Mouse (Mus musculus): Measurements from ENCODE around the gene Arih2.
"Not testable (repeated sequence)": the region's sequence is repeated elsewhere in the genome, so short reads cannot be mapped to it uniquely, and the experiment has no call there.

The Arih2 gene

GRCm38 (mm10) chr9:108649561-108650440 is 615 bp upstream of the Arih2 start:
- no peak for DNase-seq

GRCm38 (mm10) chr9:108648166-108648565 is 1.0 kb downstream of the Arih2 start:
- DNase-seq, result no peak

GRCm38 (mm10) chr9:108639825-108640224 is 9.4 kb downstream of the Arih2 start:
- DNase-seq, result no peak

GRCm38 (mm10) chr9:108635415-108635814 is 13.8 kb downstream of the Arih2 start:
- DNase-seq, result no peak

GRCm38 (mm10) chr9:108633846-108634245 is 15.3 kb downstream of the Arih2 start:
- no peak for DNase-seq

GRCm38 (mm10) chr9:108632375-108632774 is 16.8 kb downstream of the Arih2 start:
- no peak for DNase-seq

GRCm38 (mm10) chr9:108631631-108632256 is 17.4 kb downstream of the Arih2 start:
- DNase-seq, result no peak

GRCm38 (mm10) chr9:108630683-108631082 is 18.5 kb downstream of the Arih2 start:
- no peak for DNase-seq

- DNase-seq, result no peak
Observed at GRCm38 (mm10) chr9:108628141-108628540, 21.0 kb downstream of the Arih2 start.

GRCm38 (mm10) chr9:108626498-108626897 is 22.7 kb downstream of the Arih2 start:
- DNase-seq, result no peak

- no peak for DNase-seq
Observed at GRCm38 (mm10) chr9:108617301-108617700, 31.9 kb downstream of the Arih2 start.

- DNase-seq, result peak; percentile 56
Observed at GRCm38 (mm10) chr9:108611488-108611887, 37.7 kb downstream of the Arih2 start.

GRCm38 (mm10) chr9:108608889-108609288 is 40.3 kb downstream of the Arih2 start:
- DNase-seq, result no peak

- DNase-seq, result not testable (repeated sequence)
Observed at GRCm38 (mm10) chr9:108607929-108608328, 41.3 kb downstream of the Arih2 start.

- DNase-seq, result no peak
Observed at GRCm38 (mm10) chr9:108601986-108602385, 47.2 kb downstream of the Arih2 start.

- no peak for DNase-seq
Observed at GRCm38 (mm10) chr9:108600011-108600410, 49.2 kb downstream of the Arih2 start.

GRCm38 (mm10) chr9:108599021-108599566 is 50.1 kb downstream of the Arih2 start:
- DNase-seq, result no peak

- DNase-seq, result peak; percentile 86
Observed at GRCm38 (mm10) chr9:108596998-108597764, 52.0 kb downstream of the Arih2 start, which contains the start of gene P4htm. Gene P4htm, minus strand, starts transcription at chr9:108597667.

- DNase-seq, result no peak
Observed at GRCm38 (mm10) chr9:108594354-108594753, 54.8 kb downstream of the Arih2 start.

- DNase-seq, result no peak
Observed at GRCm38 (mm10) chr9:108591462-108591861, 57.7 kb downstream of the Arih2 start.

GRCm38 (mm10) chr9:108589229-108589628 is 60.0 kb downstream of the Arih2 start:
- no peak for DNase-seq

GRCm38 (mm10) chr9:108587571-108588180 is 61.5 kb downstream of the Arih2 start:
- DNase-seq, result peak; percentile 93

- no peak for DNase-seq
Observed at GRCm38 (mm10) chr9:108579344-108579690, 69.9 kb downstream of the Arih2 start.

Measured in right cerebral cortex, adult 18-20 months (tissue).